Mouse (Mus musculus) bone marrow, adult 2 months (tissue): ENCODE results near the gene Arglu1.
A peak's percentile ranks its signal among the peaks of the same experiment; 100 is the strongest.

Experiments
- CTCF ChIP-seq: fragments of 200-500 bp; IDR thresholded peaks from 2 replicates; pipeline ENCODE4 v1.5.1; 2011; ENCODE audit warnings: low read length, control low read depth; ENCODE audit not compliant: control insufficient read depth, insufficient read depth
- POLR2A ChIP-seq: fragments of 200-500 bp; IDR thresholded peaks from 2 replicates; pipeline ENCODE4 v1.6.1; 2011; ENCODE audit warnings: low read depth, mild to moderate bottlenecking, control low read depth, low read length, borderline replicate concordance; ENCODE audit not compliant: control insufficient read depth

DNA sequence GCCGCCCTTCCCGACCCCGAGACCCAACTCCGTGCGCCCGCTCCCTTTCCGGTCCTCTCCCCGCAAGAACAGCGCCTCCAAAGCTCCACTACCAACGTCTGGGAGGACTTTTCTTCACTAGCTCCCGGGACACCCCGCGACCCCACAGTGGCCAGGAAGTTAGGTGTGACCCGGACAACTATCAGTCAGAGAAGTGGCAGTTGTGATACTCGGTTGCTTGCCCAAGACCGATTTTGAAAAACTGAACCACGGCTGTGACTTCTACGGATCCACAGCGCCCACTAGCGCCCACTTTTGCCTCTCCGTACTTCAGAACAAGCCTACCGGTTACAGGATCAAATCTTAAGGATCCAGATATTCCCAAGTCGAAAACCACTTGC, 28.6 kb downstream of the Arglu1 start:
- no peak for TF ChIP-seq POLR2A
- TF ChIP-seq CTCF: peak; percentile 78
